Mouse (Mus musculus): ENCODE data around the gene Gm16253. TPM values are rescaled to one million over a fixed set of nuclear protein-coding genes. Genes with fewer than 3 reads are reported as not detected.
A peak's percentile ranks its signal among the peaks of the same experiment; 100 is the strongest.

Gm16253 gene
- total and polyA plus RNA-seq, 3 experiments = 1.8 to 2.8 TPM; not detected in 1

- Histone ChIP-seq H3K27me3 (ENCODE audit: control insufficient read depth, insufficient read depth, low read length) (no peaks in the 10 kb centered on the region), H3K4me1 (ENCODE audit: control insufficient read depth, insufficient read depth, low read length) (peaks cover 38% of the 10 kb centered on the region), H3K79me2 (replicated peaks; ENCODE audit: control insufficient read depth, insufficient read depth, low read length) (no peaks in the 10 kb centered on the region), H3K4me3 (no peak overlapping the region), H3K9ac (ENCODE audit: low read depth, low read length) (peak overlapping the region; percentile 26; the same call in 1 of the 2 replicates), H3K36me3 (ENCODE audit: control insufficient read depth, insufficient read depth, low read length) (no peaks in the 10 kb centered on the region; the same call in none of the 2 replicates), H3K27ac (peak overlapping the region; percentile 100)
- intact Hi-C loops (cut with DNase I) = no loop called here
- 58% methylated on average over 12 of the region's 12 CpGs for WGBS
- TF ChIP-seq EP300 (IDR thresholded peaks at IDR 0.05; ENCODE audit: insufficient read depth, low read depth, low read length) (no peak), CTCF (IDR thresholded peaks at IDR 0.05) (peak; percentile 33)
- DNase-seq = peak; percentile 24 to 36
Measured at GRCm38 (mm10) chr3:96578561-96579238, 1.9 kb downstream of the Gm16253 start.

- WGBS = 77% methylated on average over 4 of the region's 4 CpGs
- peak overlapping the region; percentile 100 for H3K27ac ChIP-seq
- H3K79me2 ChIP-seq (replicated peaks; ENCODE audit: control insufficient read depth, insufficient read depth, low read length) = no peaks in the 10 kb centered on the region
- intact Hi-C loops (cut with DNase I) = no loop called here
- DNase-seq = peak; percentile 9 to 28
- peak overlapping the region; percentile 26; the same call in 1 of the 2 replicates for H3K9ac ChIP-seq (ENCODE audit: low read depth, low read length)
- TF ChIP-seq CTCF (IDR thresholded peaks at IDR 0.05) (no peak), EP300 (IDR thresholded peaks at IDR 0.05; ENCODE audit: insufficient read depth, low read depth, low read length) (no peak), POLR2A (IDR thresholded peaks at IDR 0.05; ENCODE audit: insufficient read depth, low read depth, low read length) (no peak)
- peaks cover 34% of the 10 kb centered on the region for H3K4me1 ChIP-seq (ENCODE audit: control insufficient read depth, insufficient read depth, low read length)
- no peak overlapping the region for H3K4me3 ChIP-seq
- no peaks in the 10 kb centered on the region; the same call in none of the 2 replicates for H3K36me3 ChIP-seq (ENCODE audit: control insufficient read depth, insufficient read depth, low read length)
- H3K27me3 ChIP-seq (ENCODE audit: control insufficient read depth, insufficient read depth, low read length) = no peaks in the 10 kb centered on the region
Measured at GRCm38 (mm10) chr3:96579239-96579750, 2.5 kb downstream of the Gm16253 start.

- peaks cover 30% of the 10 kb centered on the region for H3K4me1 ChIP-seq (ENCODE audit: control insufficient read depth, insufficient read depth, low read length)
- H3K79me2 ChIP-seq (replicated peaks; ENCODE audit: control insufficient read depth, insufficient read depth, low read length) = no peaks in the 10 kb centered on the region
- H3K36me3 ChIP-seq (ENCODE audit: control insufficient read depth, insufficient read depth, low read length) = no peaks in the 10 kb centered on the region; the same call in none of the 2 replicates
- no peak for TF ChIP-seq CTCF (IDR thresholded peaks at IDR 0.05)
- TF ChIP-seq EP300 (IDR thresholded peaks at IDR 0.05; ENCODE audit: insufficient read depth, low read depth, low read length) = peak; percentile 100
- peak; percentile 90 to 93 for DNase-seq
- WGBS = 8% methylated on average over 16 of the region's 16 CpGs
- H3K27me3 ChIP-seq (ENCODE audit: control insufficient read depth, insufficient read depth, low read length) = no peaks in the 10 kb centered on the region
- intact Hi-C loops (cut with DNase I) = loop anchor here (1.0 kb wide), 3 partner anchors 29 to 59 kb away; no protein-coding TSS in a partner anchor
- H3K9ac ChIP-seq (ENCODE audit: low read depth, low read length) = peak overlapping the region; percentile 25
- no peak overlapping the region; the same call in 1 of the 2 replicates for H3K4me3 ChIP-seq
- peak overlapping the region; percentile 100 for H3K27ac ChIP-seq
Measured at GRCm38 (mm10) chr3:96579885-96580454, 3.2 kb downstream of the Gm16253 start.

GRCm38 (mm10) chr3:96581141-96581540 lies 4.4 kb downstream of the Gm16253 start:
- Histone ChIP-seq H3K27me3 (ENCODE audit: control insufficient read depth, insufficient read depth, low read length) (no peaks in the 10 kb centered on the region), H3K36me3 (ENCODE audit: control insufficient read depth, insufficient read depth, low read length) (no peaks in the 10 kb centered on the region; the same call in none of the 2 replicates), H3K4me3 (no peak overlapping the region), H3K4me1 (ENCODE audit: control insufficient read depth, insufficient read depth, low read length) (peaks cover 19% of the 10 kb centered on the region), H3K9ac (ENCODE audit: low read depth, low read length) (no peak overlapping the region), H3K27ac (no peak overlapping the region), H3K79me2 (replicated peaks; ENCODE audit: control insufficient read depth, insufficient read depth, low read length) (no peaks in the 10 kb centered on the region)
- no peak for TF ChIP-seq EP300 (IDR thresholded peaks at IDR 0.05; ENCODE audit: insufficient read depth, low read depth, low read length)
- TF ChIP-seq POLR2A (IDR thresholded peaks at IDR 0.05; ENCODE audit: insufficient read depth, low read depth, low read length) = no peak
- no peak for TF ChIP-seq CTCF (IDR thresholded peaks at IDR 0.05)
- intact Hi-C loops (cut with DNase I) = no loop called here
- 79% methylated on average over 6 of the region's 6 CpGs for WGBS
- DNase-seq = no peak

- WGBS = 87% methylated on average over 16 of the region's 16 CpGs
- no peak for DNase-seq
- no peak overlapping the region for H3K4me3 ChIP-seq
- no peak for TF ChIP-seq EP300 (IDR thresholded peaks at IDR 0.05; ENCODE audit: insufficient read depth, low read depth, low read length)
- TF ChIP-seq POLR2A (IDR thresholded peaks at IDR 0.05; ENCODE audit: insufficient read depth, low read depth, low read length) = no peak
- TF ChIP-seq CTCF (IDR thresholded peaks at IDR 0.05) = no peak
- H3K27me3 ChIP-seq (ENCODE audit: control insufficient read depth, insufficient read depth, low read length) = no peaks in the 10 kb centered on the region
- H3K36me3 ChIP-seq (ENCODE audit: control insufficient read depth, insufficient read depth, low read length) = no peaks in the 10 kb centered on the region; the same call in none of the 2 replicates
- no peak overlapping the region for H3K9ac ChIP-seq (ENCODE audit: low read depth, low read length)
- H3K4me1 ChIP-seq (ENCODE audit: control insufficient read depth, insufficient read depth, low read length) = peaks cover 16% of the 10 kb centered on the region
- H3K27ac ChIP-seq = no peak overlapping the region
- no peaks in the 10 kb centered on the region for H3K79me2 ChIP-seq (replicated peaks; ENCODE audit: control insufficient read depth, insufficient read depth, low read length)
- intact Hi-C loops (cut with DNase I) = no loop called here
Measured at GRCm38 (mm10) chr3:96581771-96582515, 5.2 kb downstream of the Gm16253 start.
